Mouse (Mus musculus) right cerebral cortex, adult 2 months (tissue): ENCODE measurements at regions not wholly inside any gene's neighbourhood (a gene's known extent, or its start where the extent isn't known, plus 50 kb on each side); places are given as distances from the start of the nearest gene placed in this dataset.

Source experiments
- DNase-seq, 2 experiments: peaks; one replicate each; pipeline ENCODE4 v3.0.0; 2021 to 2022; ENCODE audit warnings: low spot score in 2 of 2

- DNase-seq: peak in 1 of 2 experiments; percentile 13
Observed at GRCm38 (mm10) chr7:64060051-64060450, 93.6 kb upstream of the Trpm1 start.

DNA sequence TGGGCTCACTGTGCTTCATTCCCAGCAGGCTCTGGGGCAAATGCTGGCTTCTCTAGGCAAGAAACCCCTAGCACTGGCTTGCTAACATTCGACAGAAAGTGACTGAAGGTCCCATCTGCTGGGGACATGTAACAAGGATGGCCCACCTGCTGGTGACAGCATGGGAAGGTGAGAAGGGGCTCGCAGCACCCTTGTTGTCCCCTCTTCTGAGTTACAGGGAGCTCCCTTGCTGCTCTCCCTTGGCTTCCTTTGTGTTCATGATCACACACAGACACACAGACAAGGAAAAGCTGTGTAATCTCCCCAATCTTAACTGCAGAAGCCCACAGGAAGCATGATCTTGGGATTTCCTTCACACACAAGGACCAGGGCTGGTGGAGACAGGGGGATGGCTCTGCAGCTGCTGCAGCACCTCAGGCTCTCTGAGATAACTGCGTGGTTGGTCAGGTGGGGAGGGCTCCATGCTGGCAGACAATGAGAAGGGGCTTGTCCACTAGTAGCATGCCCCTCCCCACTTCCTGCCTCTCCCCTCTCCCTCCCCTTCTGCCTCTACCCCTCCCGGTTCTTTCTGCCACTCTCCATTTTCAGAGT lies 95.3 kb upstream of the Trpm1 start:
- no peak for DNase-seq

DNA sequence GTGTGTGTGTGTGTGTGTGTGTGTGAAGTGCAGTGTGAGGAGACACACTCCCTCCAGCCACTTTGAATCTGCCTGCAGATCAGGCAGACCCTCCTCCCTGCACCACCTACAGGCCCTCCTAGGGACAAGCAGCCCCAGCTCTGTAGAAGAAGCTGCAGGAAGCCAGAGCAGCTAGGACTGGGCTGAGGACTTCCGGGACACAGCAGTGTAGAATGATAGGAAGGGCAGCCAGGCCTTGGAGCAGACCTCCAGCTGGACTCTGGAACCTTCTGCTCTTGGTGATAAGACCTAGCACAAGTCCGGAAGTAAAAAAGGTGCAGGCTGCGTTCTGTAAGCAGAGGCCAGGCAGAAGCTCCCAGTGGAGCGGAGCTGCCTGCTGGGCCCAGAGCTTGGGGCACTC lies 95.8 kb upstream of the Trpm1 start:
- peak in 1 of 2 experiments; percentile 18 for DNase-seq

DNA sequence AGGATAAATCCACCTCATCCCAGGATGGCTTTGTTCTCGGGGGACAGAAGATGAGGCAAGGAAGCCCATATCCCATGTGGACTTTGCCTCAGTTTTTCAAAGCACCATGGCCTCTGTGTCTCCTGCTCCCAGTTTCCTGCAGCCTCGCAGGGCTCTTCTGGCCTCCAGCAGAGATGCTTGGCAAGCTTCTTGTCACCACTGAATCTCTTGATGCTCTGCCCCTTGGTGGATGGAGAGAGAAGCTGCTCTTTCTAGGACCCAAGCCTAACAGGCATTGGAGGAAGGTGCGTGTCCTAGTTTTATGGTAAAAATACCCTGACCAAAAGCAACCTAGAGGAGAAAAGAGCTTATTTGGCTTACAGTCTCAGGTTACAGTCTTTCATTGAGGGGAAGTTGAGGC lies 97.1 kb upstream of the Trpm1 start:
- DNase-seq: no peak

DNA sequence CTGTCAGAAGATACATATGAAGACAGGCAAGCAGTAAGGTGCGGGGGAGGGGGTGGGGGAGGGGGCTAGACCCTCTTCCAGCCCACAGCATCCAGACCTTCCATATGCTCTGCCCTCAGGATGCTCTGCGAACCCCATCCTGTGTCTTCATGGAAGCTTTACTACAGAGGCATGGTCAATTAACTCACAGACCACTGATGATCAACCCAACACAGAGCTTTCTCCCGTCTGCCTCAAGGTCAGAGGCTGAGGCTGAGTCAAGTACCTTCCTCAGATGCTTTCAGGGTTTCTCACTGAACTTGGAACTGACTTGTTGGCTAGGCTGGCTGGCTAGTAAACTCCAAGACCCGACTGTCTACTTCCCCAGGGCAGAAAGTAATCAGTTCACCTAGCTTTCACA lies 98.6 kb upstream of the Trpm1 start:
- no peak for DNase-seq

DNA sequence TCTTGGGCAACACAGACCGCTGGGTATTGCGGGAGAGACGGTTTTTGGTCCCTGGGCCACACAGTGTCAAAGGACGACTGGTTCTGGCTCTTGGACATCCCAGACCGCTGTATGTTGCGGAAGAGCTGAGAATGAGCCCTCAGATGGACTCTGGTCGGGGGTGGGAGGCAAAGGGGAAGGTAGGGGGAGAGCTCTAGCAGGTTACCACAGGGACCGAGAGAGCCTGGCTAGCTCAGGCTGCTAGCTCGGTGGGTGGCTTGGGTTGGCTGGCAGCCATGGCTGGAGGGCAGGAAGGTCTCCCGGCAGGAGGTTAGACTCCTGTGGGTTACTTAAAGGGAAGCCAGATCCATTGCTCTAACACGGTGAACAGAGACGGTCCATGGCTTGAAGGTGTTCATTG lies 99.9 kb upstream of the Trpm1 start:
- DNase-seq: no peak

DNA sequence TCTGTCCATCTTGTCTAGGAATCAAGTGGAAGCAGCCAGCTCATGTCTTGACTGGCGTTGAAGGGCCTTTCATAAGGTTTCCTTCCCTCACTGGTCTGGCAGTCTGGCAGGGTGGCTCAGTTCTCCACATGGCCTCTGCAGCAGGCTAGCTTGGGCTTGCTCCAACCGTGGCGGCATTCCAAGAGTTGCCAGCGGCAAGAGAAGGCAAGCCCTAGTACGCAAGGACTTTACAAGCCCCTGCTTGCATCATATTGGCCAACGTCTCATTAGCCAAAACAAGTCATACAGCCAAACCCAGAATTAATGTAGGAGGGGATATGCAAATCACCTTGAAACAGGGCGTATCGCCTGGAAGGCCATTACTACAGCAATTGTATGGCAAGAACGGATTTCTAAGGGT lies 101.2 kb upstream of the Trpm1 start:
- peak in 1 of 2 experiments; percentile 35 for DNase-seq

DNA sequence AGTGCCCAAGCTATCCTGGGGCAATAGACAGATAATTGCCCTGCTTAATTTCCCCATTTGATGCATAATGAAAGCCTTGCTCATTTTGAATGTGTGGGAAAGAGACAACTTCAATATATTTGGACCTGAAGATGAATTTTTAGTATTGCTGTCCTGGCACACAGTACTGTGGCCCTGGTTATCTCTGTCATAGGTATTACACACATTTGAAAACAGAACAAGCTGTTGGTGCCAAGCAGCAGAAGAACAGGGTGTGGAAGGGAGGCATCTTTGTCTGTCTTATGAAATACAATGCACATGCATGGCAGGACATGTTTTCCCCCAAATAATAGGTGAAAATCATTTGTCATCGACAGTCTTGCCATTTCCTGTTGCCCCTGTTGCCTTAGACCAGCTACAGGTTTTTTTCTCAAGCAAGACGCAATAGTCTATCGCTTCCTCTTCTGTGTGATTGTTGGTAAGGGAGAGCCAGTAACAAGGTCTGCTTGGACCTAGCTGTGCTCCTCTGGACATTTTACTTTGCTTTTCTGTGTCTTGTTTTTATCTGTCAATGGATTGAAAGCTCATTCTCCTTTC lies 102.7 kb upstream of the Trpm1 start:
- DNase-seq: no peak

DNA sequence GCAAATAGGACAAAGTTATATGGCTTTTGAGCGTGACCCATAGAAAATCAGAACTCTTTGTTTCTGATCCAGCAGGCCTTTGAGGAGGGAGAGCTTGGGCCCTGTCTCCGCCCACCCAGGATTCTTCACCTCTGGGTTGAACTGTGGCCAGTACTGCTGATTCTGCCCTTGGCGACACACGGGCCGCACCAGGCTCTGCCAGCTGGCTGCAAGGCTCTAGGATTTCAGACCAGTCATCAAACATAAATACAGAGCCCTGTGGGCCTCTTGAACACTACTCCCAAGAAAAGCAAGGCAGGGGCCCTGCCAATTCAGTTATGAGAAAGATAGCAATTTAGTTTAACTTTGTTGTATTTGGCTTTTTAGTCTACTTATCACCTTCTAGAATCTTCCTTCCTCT lies 103.4 kb upstream of the Trpm1 start:
- no peak for DNase-seq

GRCm38 (mm10) chr7:64049183-64049965 lies 104.3 kb upstream of the Trpm1 start:
- DNase-seq: no peak

GRCm38 (mm10) chr7:64048452-64049182 lies 105.0 kb upstream of the Trpm1 start:
- DNase-seq: peak; percentile 47 to 67

DNA sequence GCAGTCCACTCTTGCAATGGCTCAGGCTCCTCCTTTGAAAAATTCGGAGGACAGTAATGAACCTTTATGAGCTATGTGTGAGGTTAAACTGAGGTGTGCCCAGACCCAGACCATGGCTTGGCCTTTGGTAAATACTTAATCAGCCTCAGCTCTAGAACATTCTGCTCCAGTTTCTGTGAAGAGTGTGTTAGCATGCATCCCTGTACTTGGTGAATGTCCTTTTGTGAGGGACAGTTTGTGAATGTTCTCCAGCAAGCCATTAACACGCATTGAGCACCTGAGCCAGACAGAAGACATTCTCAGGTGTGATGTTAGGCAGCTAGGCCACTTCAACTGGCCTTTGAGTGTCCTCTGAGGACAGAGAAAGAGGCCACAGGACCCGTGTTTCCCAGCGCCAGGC lies 105.8 kb upstream of the Trpm1 start:
- DNase-seq: no peak

DNA sequence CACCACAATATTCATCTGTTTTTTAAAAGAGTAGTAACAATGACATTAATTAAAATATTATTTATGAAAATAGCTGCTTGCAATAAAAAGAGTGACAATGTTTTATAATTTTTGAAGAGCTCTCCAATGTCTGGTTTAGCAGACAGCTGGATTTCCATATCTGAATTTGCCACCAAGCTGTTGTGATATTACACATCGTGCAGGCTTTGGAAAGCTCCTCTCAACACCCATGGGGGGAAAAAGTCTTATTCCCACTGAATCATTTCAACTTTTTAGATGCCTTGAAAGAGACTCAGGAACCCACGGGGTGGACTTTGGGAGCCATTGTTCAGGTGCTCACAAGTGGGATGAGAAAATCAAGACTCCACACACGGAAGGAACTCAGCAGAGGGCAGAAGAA lies 106.6 kb upstream of the Klf13 start:
- no peak for DNase-seq

- no peak for DNase-seq
Observed at GRCm38 (mm10) chr7:64042978-64043377, 104.3 kb upstream of the Klf13 start.

DNA sequence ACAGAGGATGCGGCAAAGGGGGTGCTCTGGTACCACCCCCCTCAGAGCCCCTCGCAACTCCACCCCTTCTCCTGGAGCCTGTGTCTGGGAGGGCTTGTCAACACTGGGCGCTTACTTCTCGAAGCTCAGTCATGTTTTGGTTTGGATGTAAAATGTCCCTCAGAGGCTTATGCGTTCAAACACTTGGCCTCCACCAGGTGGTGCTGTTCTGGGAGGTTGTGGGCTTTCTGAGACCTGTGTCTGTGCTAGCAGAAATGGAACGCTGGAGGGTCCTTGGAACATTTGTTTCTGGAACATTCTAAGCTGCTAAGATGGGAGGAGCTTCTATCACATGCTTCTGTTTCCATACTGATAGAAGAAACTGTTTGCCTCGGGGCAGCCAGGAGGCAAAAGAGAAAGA lies 102.6 kb upstream of the Klf13 start:
- DNase-seq: no peak

DNA sequence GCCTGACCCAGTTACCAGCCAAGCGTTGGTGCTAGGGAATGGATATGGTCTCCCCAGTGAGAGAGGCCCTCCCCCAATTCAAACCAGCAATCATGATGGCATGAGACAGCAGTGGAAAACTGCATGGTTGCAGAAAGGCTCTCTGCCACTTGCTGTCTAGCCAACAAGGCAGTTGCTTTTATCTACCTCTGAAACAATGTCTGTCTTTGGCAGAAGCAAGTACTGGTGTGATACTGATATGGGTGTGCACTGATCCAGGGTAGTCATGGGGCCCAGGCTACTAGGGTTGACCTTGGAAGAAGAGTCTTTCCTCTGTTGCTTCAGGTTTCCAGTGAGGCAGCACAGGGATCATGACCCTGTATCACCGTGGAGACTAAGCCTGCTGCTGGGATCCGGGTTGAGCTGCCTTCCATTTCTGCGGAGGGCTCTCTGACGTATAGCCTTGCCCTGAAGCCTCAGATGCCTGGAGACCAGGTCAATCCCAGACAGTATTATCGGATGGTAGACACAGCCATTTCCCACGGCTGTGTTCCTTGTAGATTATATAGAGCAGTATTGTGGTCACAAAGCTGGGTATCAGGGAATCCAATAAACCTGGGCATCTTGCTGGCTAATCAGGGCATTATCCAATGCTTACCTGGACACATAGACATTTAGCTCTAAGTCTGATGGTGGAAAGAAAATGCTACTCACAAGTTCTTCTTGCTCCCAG lies 101.5 kb upstream of the Klf13 start:
- DNase-seq: no peak

DNA sequence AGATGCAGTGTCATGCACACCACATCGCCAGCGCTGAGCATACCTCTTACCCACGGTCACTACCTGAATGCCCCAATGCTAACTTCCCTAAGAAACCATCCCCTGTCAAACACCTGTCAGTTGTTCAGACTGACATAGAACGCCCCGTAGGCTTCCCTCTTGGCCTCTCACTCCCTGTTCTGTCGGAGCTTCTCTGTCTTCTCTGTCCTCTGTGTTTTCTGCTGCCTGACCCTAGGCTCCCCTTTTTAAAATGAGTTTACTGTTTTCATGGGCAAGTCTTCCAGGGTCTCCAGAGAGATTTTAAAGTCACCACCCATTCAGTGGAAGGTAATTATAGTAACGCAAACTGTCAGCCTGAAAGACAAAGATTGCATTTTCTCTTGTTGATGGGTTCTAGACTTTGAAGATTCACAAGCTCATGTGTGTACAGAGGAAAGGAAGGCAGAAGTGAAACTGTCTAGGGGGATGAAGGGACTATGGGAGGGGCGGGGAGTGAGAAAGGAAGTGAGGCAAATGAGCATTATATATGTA lies 99.1 kb upstream of the Klf13 start:
- DNase-seq: no peak

DNA sequence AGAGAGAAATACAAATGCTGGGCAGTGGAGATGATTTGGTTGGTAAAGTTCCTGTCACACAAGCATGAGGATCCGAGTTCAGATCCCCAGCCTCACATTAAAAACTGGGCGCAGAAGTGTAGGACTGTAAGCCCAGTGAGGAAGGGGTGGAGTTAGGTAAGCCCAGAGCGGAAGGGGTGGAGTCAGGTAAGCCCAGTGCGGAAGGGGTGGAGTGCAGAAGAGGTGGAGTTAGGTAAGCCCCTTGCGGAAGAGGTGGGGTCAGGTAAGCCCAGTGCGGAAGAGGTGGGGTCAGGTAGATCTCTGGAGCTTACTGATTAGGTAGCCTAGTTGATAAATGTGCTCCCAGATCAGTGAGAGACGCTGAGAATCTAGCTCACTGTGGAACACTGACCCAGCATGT lies 97.4 kb upstream of the Klf13 start:
- DNase-seq: no peak

- no peak for DNase-seq
Observed at GRCm38 (mm10) chr7:64035025-64035606, 96.4 kb upstream of the Klf13 start.

DNA sequence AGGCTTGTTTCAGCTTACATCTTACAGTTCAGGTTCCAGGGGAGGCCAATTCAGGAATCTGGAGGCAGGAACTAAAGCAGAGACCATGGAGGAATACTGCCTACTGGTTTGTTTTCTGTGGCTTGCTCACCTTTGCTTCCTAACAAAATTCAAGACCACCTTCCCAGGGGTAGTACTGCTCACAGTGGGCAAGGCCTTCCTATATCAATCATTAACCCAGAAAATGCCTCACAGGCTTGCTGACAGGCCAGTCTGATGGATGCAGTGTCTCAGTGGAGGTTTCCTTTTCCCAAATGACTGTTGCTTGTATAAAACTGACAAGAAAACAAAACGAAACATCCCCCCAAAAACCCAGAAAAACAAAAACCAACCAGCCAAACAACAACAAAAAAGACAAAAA lies 95.8 kb upstream of the Klf13 start:
- no peak for DNase-seq

- no peak for DNase-seq
Observed at GRCm38 (mm10) chr7:64033388-64033787, 94.7 kb upstream of the Klf13 start.
